Mouse (Mus musculus): ENCODE measurements around the gene Uts2.
A peak's percentile ranks its signal among the peaks of the same experiment; 100 is the strongest.

Uts2 gene

GRCm38 (mm10) chr4:150996797-150997196 is at the start of gene Uts2:
Gene Uts2, plus strand, starts transcription at chr4:150997097.
- DNase-seq (ENCODE audit: low spot score) = no peak

DNA sequence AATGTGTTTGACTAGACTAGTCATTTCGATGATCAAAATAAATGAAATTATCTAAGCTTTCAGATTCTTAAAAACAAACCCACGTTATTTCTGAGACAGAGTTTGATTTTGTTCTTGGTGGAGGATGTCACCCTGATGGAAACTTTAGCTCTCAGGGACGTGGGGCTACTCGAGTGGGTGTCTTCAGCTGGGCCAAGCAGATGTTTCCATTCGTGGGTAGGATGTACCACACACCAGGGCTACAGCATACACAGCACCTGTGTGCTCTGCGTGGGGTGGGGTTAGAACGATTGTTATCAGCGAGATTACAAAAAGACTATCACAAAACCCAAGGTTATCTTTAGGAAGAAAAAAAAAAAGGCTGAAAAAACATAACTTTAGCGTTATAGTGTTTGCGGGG is 45.9 kb upstream of the Uts2 start:
- DNase-seq (ENCODE audit: low spot score) = no peak

DNA sequence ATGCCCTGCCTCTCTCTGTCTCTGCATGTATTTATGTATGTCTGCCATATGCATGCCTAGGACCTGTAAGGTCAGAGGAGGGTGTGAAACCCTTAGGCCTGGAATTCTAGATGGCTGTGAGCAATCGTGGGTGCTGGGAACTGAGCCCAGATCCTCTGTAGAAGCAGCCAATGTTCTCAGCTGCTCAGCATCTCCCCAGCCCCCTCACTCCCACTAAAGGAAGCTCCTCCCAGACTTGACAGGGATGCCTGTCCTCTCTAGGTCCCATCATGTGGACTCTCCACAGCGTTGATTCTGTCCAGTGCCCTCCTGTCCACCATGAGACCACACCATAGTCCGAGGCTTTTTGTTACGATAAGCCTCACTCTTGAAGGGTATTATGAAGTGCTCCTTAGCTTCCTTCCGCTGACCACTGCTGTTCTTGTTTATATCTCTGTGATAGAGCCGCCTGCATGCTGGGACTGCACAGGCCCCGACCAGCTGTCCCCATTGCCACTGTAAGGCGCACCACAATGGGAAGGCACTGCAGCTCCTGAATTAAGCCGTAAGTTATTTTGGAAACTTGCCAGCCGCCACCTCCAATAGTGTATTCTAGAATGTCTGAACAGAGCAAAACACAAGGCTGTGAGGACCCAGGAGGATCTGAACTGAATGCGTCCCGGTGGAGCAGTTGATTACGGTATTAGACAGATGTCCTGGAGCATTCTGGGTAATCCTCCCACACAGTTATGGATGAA is 40.4 kb upstream of the Uts2 start:
- no peak for DNase-seq (ENCODE audit: low spot score)

DNA sequence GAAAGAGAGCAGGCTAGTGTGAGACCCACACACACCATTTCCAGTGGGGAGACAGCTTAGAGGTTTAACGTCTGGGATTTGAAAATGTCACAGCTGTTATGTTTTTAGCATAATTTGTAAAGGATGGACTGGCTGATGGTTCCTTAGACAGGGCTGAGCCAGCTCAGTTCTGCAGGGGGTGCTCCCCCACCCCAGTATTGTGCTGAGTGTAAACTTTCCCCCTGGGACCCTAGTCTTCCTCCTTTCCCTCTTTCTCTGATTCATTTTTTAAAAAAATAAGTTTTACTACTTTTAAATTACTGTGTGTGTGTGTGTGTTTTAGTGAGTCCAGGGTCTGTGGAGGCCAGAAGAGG is 39.8 kb upstream of the Uts2 start:
- no peak for DNase-seq (ENCODE audit: low spot score)

DNA sequence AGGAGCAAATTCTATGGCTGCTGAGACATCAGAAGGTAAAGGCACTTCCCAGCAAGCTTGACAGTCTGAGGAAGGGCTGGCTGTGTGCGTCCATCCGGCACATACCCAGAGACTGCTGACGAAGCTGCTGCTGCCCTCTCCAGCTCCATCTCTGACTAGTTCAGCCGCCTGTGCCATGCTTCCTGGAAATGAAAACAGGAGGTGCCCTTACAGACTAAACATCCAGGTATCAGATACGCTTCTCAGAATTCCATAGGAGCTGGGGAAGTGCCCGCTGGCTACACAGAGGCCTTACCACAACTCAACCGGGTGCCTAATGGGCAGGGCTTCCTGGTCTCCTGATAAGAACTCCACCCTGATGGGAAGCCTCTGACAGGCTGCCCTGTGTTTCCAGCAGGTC is 38.4 kb upstream of the Uts2 start:
- no peak for DNase-seq (ENCODE audit: low spot score)

DNA sequence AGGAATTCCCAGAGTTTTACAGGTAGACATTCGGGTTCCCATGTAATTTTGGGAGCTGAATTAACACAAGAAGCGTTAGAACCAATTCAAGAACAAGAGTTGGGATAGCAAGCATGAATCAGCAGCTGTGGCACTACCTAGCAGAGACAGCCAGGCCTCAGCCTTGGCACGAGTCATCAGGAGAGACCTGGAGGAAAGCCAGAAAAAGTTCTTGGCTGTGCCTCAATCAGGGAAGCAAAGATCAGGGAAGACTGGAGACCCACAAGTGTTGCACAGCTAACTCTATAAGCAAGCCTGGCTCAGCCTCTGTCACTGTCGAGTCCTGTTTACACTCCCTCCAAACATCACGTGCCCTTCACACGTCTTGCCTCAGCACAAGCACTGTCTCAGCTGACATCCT is 34.7 kb upstream of the Uts2 start:
- DNase-seq (ENCODE audit: low spot score) = no peak

DNA sequence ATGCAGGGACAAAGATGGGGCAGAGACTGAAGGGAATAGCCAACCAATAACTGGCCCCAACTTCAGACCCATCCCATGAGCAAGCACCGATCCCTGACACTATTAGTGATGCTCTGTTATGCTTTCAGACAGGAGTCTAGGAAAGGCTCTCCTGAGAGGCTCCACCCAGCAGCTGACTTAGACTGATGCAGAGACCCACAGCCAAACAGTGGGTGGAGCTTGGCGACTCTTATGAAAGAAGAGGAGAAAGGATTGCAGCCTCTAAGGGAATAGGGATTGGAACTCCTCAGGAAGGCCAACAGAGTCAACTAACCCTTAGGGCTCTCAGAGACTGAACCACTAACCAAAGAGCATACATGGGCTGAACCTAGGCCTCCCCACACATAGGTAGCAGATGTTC is 33.2 kb upstream of the Uts2 start:
- DNase-seq (ENCODE audit: low spot score) = no peak

GRCm38 (mm10) chr4:150964635-150965554 is 32.0 kb upstream of the Uts2 start:
- DNase-seq (ENCODE audit: low spot score) = peak; percentile 71

DNA sequence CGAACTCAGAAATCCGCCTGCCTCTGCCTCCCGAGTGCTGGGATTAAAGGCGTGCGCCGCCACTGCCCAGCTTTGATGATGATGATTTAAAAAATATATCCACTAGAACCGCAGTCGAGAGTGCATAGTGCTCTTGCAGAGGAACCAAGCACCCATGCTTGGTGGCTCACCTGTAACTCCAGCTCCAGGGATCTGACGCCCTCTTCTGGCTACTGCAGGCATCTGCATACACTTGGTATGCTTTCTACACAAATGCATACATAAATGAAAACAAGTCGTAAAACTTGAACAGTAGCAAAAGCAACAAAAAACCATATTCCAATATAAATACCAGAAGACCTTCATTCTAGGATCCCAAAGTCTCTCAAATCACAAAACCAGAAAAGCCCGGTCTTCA is 31.3 kb upstream of the Uts2 start:
- no peak for DNase-seq (ENCODE audit: low spot score)

GRCm38 (mm10) chr4:150966556-150966955 is 30.3 kb upstream of the Uts2 start:
- DNase-seq (ENCODE audit: low spot score) = no peak

GRCm38 (mm10) chr4:150968956-150969355 is 27.9 kb upstream of the Uts2 start:
- DNase-seq (ENCODE audit: low spot score) = no peak

DNA sequence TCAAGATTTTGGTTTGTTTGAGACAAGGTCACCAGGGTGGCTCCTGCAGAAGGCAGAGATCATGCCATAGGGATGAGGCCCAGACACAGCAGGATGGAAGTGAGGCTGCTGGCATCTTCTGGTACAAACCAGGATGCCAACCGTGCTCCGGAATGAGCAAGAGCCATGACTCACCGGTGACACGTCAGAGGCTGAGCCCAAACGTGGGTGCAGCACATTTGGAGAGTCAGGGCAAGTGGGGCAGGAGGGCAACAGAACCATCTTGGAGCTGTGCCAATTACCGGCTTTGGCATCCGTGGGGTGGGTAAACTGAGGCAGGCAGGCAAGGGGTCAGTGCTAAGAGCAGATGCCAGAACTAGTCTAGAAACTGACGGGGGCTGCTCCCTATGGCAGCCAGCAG is 23.6 kb upstream of the Uts2 start:
- no peak for DNase-seq (ENCODE audit: low spot score)

DNA sequence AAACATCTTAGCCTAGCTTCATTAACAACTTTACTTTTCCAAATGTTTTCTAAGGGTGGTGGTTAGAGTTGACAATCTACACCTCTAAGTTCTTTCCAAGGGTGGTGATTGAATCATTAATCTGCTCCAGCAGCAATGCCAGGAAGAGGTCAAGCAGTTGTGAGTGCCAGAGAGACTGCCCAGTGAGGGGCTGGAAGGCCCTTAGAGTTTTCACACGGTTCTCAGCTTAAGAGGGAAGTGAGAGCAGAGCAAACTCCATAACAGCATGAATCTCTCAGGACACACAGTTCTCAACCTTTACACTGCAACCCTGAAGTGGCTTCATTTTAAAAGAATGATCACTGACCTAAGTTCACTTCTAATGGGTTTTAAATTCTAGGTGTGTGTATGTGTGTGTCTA is 21.8 kb upstream of the Uts2 start:
- no peak for DNase-seq (ENCODE audit: low spot score)

DNA sequence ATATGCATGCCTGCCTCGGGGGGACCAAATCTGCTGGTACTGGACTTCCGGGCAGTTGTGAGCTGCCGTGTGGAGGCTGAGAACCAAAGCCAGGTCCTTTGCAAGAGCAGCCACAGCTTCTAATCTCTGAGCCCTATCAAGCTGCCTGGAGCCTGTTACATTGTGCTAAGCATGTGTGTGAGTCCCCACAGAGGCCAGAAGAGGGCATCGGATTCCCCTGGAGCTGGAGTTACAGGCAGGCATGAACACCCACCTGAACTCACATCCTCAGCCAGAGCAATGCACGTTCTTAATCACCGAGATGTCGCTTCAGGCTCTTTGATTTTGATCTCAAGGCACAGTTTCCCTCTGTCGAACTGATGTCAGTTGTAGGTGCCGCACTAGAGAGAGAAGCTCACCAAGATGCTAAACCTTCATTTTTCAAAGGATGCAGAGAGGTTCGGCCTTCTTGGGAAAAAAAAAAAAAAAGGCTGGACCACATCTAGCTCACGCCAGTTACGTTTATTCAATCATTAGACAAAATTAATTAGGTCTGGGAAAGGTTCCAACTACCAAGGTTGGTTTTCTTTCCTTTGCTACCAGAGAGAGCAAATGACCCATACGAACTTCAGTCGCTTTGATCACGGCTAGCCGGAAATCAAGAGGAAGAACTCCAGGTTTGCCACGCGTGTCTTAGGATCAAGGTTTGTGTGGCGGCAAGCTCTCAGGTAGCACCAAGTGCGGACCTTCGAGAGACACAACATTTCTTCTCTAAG is 18.6 kb upstream of the Uts2 start:
- no peak for DNase-seq (ENCODE audit: low spot score)

- DNase-seq (ENCODE audit: low spot score) = no peak
Measured at GRCm38 (mm10) chr4:150979455-150979854, 17.4 kb upstream of the Uts2 start.

- DNase-seq (ENCODE audit: low spot score) = no peak
Measured at GRCm38 (mm10) chr4:150980153-150980552, 16.7 kb upstream of the Uts2 start.

DNA sequence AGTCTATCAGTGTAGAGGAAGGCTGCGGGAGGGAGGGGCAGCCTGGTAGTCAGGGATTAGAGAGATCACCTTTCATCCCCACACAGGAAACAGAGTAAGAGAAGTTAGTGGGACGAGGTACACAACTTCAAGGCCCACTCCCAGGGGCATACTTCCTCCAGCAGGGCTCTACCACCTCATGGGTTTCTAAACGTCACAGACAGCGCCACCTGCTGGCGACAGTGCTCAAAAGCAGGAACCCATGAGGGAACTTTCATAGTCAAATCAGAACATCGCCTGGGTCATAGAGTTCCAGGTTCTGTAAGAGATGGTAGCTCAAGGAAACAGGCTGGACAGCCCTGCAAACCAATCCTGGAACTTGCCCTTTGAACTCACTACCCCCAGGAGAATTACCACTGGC is 6.7 kb upstream of the Uts2 start:
- no peak for DNase-seq (ENCODE audit: low spot score)

DNA sequence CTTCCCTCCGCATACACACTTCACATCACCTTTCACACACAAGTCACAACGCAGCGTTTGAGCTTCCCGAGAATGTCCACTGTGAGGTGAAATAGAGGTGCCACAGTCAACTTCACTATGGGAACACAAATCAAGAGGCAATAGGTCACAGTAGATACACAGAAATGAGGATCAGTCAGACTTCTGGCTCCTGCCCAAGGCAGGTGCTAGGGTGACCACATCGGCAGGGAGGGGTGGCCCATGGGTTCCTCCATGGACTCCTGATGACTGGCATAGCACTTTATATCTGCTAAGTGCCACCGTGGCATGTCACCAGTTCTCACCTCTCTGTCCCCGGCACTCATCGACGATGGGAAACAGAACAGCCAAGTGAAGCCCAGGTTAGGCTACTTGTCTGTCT is 1.7 kb downstream of the Uts2 start:
- DNase-seq (ENCODE audit: low spot score) = no peak

- DNase-seq (ENCODE audit: low spot score) = no peak
Measured at GRCm38 (mm10) chr4:151001397-151001796, 4.5 kb downstream of the Uts2 start.

DNA sequence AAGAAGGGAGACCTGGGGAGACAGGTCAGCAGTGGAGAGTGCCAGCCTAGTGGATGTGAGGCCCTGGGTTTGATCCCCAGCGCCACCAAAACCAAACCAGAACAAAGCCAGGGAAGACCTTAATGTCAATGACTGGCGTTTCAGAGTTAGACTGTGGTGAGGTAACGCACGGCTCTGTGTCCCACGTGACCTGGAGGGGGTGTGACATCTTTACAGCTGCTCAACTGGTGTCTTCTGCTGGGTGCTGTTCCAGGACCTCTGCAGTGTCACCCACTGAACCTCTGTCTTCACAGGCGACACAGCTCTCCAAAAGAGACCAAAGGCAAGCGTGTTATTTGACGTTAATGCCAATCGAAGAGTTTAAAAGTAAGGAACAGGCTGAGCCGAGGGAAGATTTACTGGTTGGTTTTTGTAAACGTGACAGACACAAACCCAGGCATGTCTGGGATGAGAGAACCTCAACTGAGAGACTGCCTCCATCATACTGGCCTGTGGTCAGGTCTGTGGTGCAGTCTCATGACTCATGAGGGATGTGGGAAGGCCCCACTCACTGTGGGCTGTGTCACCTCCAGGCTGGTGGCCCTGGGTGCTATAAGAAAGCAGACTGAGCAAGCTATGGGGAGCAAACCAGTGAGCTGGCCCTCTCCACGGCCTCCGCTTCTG is 8.9 kb downstream of the Uts2 start:
- DNase-seq (ENCODE audit: low spot score) = no peak

GRCm38 (mm10) chr4:151006945-151007344 is 10.0 kb downstream of the Uts2 start:
- DNase-seq (ENCODE audit: low spot score) = peak; percentile 7

DNA sequence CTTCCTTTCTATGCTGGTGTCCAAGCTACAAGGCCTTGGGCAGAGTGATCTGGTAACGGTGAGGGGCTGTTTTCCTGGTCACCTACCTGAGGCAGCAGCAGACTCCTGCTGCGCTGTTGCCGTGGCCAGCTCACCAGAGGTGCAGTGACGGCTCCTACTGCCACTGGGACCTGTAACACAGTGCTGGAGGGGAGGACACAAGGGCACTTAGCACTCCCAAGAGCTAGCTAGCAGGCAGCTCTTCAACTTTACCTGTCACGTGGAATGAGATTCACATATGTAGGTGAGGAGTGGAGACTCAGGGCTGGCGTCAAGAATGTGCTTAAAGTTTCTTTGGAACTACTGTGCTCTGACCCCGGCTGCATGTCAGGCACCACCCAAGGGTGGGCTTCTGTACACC is 13.4 kb downstream of the Uts2 start:
- DNase-seq (ENCODE audit: low spot score) = no peak
